Mouse (Mus musculus): Measurements from ENCODE around the gene Krtap4-7.
A peak's percentile ranks its signal among the peaks of the same experiment; 100 is the strongest.
"Not testable (repeated sequence)": the region's sequence is repeated elsewhere in the genome, so short reads cannot be mapped to it uniquely, and the experiment has no call there.

DNA sequence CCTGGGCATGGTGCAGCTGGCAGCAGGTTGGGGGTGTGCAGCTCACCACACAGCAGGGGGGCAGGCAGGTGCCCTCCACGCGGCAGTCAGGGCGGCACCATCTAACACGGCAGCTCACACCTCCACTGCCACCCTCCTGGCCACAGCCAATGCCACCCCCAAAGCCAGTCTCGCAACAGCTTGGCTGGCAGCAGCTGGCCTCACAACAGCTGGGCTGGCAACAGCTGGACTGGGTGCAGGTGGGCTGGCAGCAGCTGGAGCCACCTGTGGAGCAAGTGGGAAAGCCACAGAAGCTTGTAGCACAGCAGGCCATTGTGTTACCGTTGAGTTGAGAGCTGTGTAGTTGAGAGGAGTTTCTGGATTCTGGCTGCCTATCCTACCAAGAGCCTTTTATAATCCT, 46.1 kb downstream of the Krtap4-7 start, which contains the start of gene Krtap9-3:
- not testable (repeated sequence) for TF ChIP-seq E2F4 (IDR thresholded peaks at IDR 0.05; ENCODE audit: insufficient read depth); POLR2AphosphoS2 (IDR thresholded peaks at IDR 0.05; ENCODE audit: insufficient read length, low read depth); SRF (IDR thresholded peaks at IDR 0.05; ENCODE audit: control insufficient read depth, insufficient read length, low read depth); USF1 (IDR thresholded peaks at IDR 0.05; ENCODE audit: low read depth); CEBPB (IDR thresholded peaks at IDR 0.05; ENCODE audit: insufficient read depth, poor library complexity, severe bottlenecking); MAX (IDR thresholded peaks at IDR 0.05; ENCODE audit: low read depth); POLR2A (IDR thresholded peaks at IDR 0.05; ENCODE audit: insufficient read length, low read depth); TCF12 (IDR thresholded peaks at IDR 0.05; ENCODE audit: insufficient read depth, poor library complexity, severe bottlenecking)
- peak in 2 of 3 experiments; percentile 69 to 84 for TF ChIP-seq MYOD1 (IDR thresholded peaks at IDR 0.05; ENCODE audit: control insufficient read depth in 1 of 3, insufficient read length in 2 of 3, low read depth in 2 of 3)
- peak in 2 of 3 experiments; percentile 43 to 53 for TF ChIP-seq MYOG (IDR thresholded peaks at IDR 0.05; ENCODE audit: control insufficient read depth in 1 of 3, insufficient read depth in 1 of 3, insufficient read length in 2 of 3, low read depth in 2 of 3)
- peak; percentile 50 for TF ChIP-seq TCF3 (IDR thresholded peaks at IDR 0.05; ENCODE audit: insufficient read length, low read depth)

All from myocyte (in vitro differentiated cells).